Mouse (Mus musculus): ENCODE measurements around the gene Arhgdia.

- TF ChIP-seq CTCF (IDR thresholded peaks at IDR 0.05; ENCODE audit: control insufficient read depth, insufficient read depth, insufficient read length) (no peak), MYOG (IDR thresholded peaks at IDR 0.05; ENCODE audit: control insufficient read depth, extremely low read depth, insufficient read length) (no peak)
Observed at GRCm38 (mm10) chr11:120535145-120535544, 46.3 kb downstream of the Arhgdia start.

All from C2C12 (cell line).